Mouse (Mus musculus): ENCODE data around the gene Prss12.

- TF ChIP-seq CTCF (IDR thresholded peaks at IDR 0.05; ENCODE audit: low read depth) (peak; percentile 76), EP300 (IDR thresholded peaks at IDR 0.05; ENCODE audit: low read depth) (no peak)
These were observed 70.1 kb downstream of the Prss12 start for GRCm38 (mm10) chr3:123516784-123517183.

Measured in heart, postnatal 0 days (tissue).